Mouse (Mus musculus) embryonic facial prominence, embryonic 13.5 days (tissue): Measurements from ENCODE around the gene Heatr9. TPM values are rescaled to one million over a fixed set of nuclear protein-coding genes. Genes with fewer than 3 reads are reported as not detected.

Experiments
- ATAC-seq: fragments of 200-750 bp; cut with Nextera tagmentation; 2 replicates; pipeline ENCODE4 v1.8.0; 2017; ENCODE audit warnings: low read depth; ENCODE audit not compliant: insufficient number of reproducible peaks, insufficient read depth, low FRiP score, low TSS enrichment
- H3K27ac ChIP-seq: fragments of 300-500 bp; sonication (generic); 2 replicates; pipeline ENCODE4 v1.5.1; 2015; ENCODE audit warnings: moderate library complexity, mild to moderate bottlenecking, inconsistent platforms
- H3K27me3 ChIP-seq: fragments of 300-500 bp; sonication (generic); 2 replicates; pipeline ENCODE4 v1.6.1; 2015; ENCODE audit warnings: mild to moderate bottlenecking, inconsistent platforms
- H3K36me3 ChIP-seq: fragments of 300-500 bp; sonication (generic); 2 replicates; pipeline ENCODE4 v1.6.1; 2015; ENCODE audit warnings: mild to moderate bottlenecking, inconsistent platforms
- H3K4me1 ChIP-seq: fragments of 300-500 bp; sonication (generic); 2 replicates; pipeline ENCODE4 v1.6.1; 2015; ENCODE audit warnings: inconsistent platforms
- H3K4me2 ChIP-seq: fragments of 300-500 bp; sonication (generic); 2 replicates; pipeline ENCODE4 v1.6.1; 2015; ENCODE audit warnings: moderate library complexity, mild to moderate bottlenecking, inconsistent platforms
- H3K4me3 ChIP-seq: fragments of 300-500 bp; sonication (generic); 2 replicates; pipeline ENCODE4 v1.5.1; 2015; ENCODE audit warnings: mild to moderate bottlenecking, inconsistent platforms
- H3K9ac ChIP-seq: fragments of 300-500 bp; sonication (generic); 2 replicates; pipeline ENCODE4 v1.6.1; 2015; ENCODE audit warnings: mild to moderate bottlenecking, inconsistent platforms
- H3K9me3 ChIP-seq: fragments of 300-500 bp; sonication (generic); 2 replicates; pipeline ENCODE4 v1.6.1; 2016; ENCODE audit warnings: inconsistent platforms
- WGBS: fragments of 180-500 bp; shearing (Covaris S2); methylation state at CpG from one replicate; pipeline ENCODE4 v1.1.7; 2015; ENCODE audit warnings: mixed read lengths; 5-methylcytosine and 5-hydroxymethylcytosine counted together
- polyA plus RNA-seq: library from polyadenylated mRNA; unstranded; fragments of >200 nt; fragmentation: Nextera tagmentation; extraction: Ambion mirVana; gene quantifications from 2 replicates; pipeline ENCODE4 v1.2.1, GENCODE M21; 2015

Gene Heatr9
- polyA plus RNA-seq, 1 experiment from 2014 or later = not detected

DNA sequence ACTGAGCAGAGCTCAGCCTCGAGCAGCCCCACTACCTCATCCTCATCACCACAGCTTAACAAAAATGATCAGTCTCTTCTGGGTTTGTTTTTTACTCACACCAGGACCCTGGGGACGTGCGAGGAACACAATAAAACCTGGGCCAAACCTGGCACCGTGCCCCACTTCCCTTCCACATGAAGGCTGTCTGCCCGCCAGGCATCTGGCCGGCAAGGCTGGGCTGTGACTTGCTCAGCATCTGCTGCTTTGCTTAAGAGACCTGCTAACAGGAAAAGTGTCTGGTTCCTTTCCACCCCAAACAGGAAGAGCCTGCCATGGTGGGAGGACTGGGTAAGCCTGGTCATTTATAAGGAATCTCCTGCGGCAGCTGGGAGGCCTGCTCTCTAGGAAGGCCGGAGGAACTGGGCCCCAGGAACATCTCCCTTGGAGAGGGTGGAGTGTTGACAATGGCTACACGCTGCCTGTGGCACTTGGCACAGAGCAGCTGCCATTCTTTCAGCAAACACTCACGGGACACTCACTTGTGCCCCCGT, 54.8 kb downstream of the Heatr9 start:
- peak overlapping the region; percentile 4; the same call in 1 of the 2 replicates for H3K27ac ChIP-seq
- no peak overlapping the region for H3K9ac ChIP-seq
- WGBS = 57% methylated on average over 11 of the region's 11 CpGs
- H3K4me3 ChIP-seq = no peak overlapping the region
- H3K4me1 ChIP-seq = peaks cover 34% of the 10 kb centered on the region
- H3K9me3 ChIP-seq = no peaks in the 10 kb centered on the region
- H3K27me3 ChIP-seq = peaks cover 27% of the 10 kb centered on the region
- H3K4me2 ChIP-seq = no peak overlapping the region
- no peak for ATAC-seq
- H3K36me3 ChIP-seq = no peaks in the 10 kb centered on the region

DNA sequence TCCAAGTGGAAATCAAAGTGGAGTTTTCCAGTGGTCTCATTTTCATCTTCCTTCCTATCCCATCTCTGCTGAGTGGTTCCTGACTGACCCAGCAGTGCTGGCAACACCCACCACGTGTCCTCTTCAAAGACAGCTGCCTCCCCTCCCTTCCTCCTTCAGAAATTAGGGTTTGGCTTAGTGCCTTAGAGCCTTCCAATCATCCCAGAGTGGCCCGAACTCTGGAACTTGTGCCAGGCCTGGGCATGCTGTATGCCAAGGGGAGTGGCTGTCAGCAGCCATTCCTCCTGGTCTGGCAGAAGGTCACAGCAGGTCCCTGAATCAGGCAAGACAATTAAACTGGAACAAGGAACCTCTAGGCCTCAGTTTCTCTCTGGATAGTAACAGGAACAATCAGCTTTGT, 56.0 kb downstream of the Heatr9 start:
- Histone ChIP-seq H3K4me2 (no peak overlapping the region), H3K27ac (no peak overlapping the region), H3K4me1 (peaks cover 38% of the 10 kb centered on the region), H3K9ac (no peak overlapping the region), H3K9me3 (no peaks in the 10 kb centered on the region), H3K36me3 (no peaks in the 10 kb centered on the region), H3K4me3 (no peak overlapping the region), H3K27me3 (peaks cover 34% of the 10 kb centered on the region)
- no peak for ATAC-seq
- 23% methylated on average over 2 of the region's 2 CpGs for WGBS

DNA sequence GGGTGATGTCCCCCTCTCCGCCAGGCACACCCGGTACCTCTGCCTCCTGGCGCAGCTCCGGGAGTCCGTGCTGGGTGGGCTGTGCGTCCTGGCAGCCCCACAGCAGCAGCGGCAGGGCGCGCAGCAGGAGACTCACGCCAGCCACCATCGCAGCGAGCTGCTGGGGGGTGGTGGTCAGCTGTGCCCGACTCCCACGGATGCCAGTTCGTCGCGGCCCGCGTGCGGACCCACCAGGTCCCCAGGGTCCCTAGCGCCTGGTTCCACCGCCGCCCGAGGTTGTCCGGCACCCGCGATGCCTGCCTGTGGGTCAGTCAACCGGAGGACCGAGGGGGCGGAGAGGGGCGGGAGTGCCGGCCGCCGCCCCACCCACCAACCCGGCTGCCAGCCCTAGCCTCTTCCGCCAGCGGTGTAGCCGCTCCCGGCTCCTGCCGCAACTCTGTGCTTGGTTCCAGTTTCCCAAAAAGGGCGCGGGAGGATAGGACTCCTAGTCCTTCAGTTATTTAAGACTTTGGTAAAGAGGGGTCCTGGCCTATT, 59.2 kb downstream of the Heatr9 start, which contains the start of gene Mmp28:
Gene Mmp28, minus strand, starts transcription at position 361 of the 534 bp plus-strand sequence.
- WGBS = under 1% methylated on average over 41 of the region's 42 CpGs
- Histone ChIP-seq H3K27ac (no peak within 1 kb of the TSS), H3K4me1 (peaks cover 38% of the 10 kb centered on the region), H3K9ac (peak within 1 kb of the TSS; percentile 76), H3K27me3 (peaks cover 40% of the 10 kb centered on the region), H3K36me3 (no peaks in the 10 kb centered on the region), H3K4me2 (peak within 1 kb of the TSS; percentile 96), H3K9me3 (no peaks in the 10 kb centered on the region), H3K4me3 (peak within 1 kb of the TSS; percentile 61)
- no peak for ATAC-seq

Other genes starting within 250 kb of the Heatr9 start
- 0.21 and 0.51 TPM in 2 replicates for gene Slfn14, start 235.4 kb downstream of the Heatr9 start, polyA plus RNA-seq
- gene Ap2b1, start 223.2 kb downstream of the Heatr9 start, polyA plus RNA-seq = 56.8 and 57.6 TPM in 2 replicates
- gene Pex12, start 219.6 kb downstream of the Heatr9 start, polyA plus RNA-seq = 14.9 and 15.4 TPM in 2 replicates
- gene Rasl10b, start 113.0 kb downstream of the Heatr9 start, polyA plus RNA-seq = 3.5 and 3.9 TPM in 2 replicates
- gene Gas2l2, start 92.7 kb downstream of the Heatr9 start, polyA plus RNA-seq = 0.07 TPM in 1 of 2 replicates, not detected in the other
- 0.32 and 0.76 TPM in 2 replicates for gene 1700020L24Rik, start 84.5 kb downstream of the Heatr9 start, polyA plus RNA-seq
- gene Mmp28, start 59.1 kb downstream of the Heatr9 start, polyA plus RNA-seq = 2.6 and 2.9 TPM in 2 replicates
- 17.9 and 21.9 TPM in 2 replicates for gene Taf15, start 49.1 kb downstream of the Heatr9 start, polyA plus RNA-seq
- 0.56 TPM in 1 of 2 replicates, not detected in the other for gene Ccl5, start 8.3 kb upstream of the Heatr9 start, polyA plus RNA-seq
- gene Ccl9, start 56.5 kb upstream of the Heatr9 start, polyA plus RNA-seq = 1.9 and 3.6 TPM in 2 replicates
- gene Ccl6, start 70.9 kb upstream of the Heatr9 start, polyA plus RNA-seq = 0.35 and 1.6 TPM in 2 replicates
- not detected in 2 replicates for gene Rpl9-ps1, start 123.4 kb upstream of the Heatr9 start, polyA plus RNA-seq
- 0.38 TPM in 1 of 2 replicates, not detected in the other for gene Ccl3, start 127.2 kb upstream of the Heatr9 start, polyA plus RNA-seq
- 0.43 and 0.45 TPM in 2 replicates for gene Ccl4, start 140.4 kb upstream of the Heatr9 start, polyA plus RNA-seq
- 0.58 TPM in 1 of 2 replicates, not detected in the other for gene Wfdc17, start 181.8 kb upstream of the Heatr9 start, polyA plus RNA-seq
- gene Wfdc18, start 186.8 kb upstream of the Heatr9 start, polyA plus RNA-seq = 1.5 TPM in 1 of 2 replicates, not detected in the other
- not detected in 2 replicates for gene Wfdc21, start 224.8 kb upstream of the Heatr9 start, polyA plus RNA-seq
- 32.0 and 32.1 TPM in 2 replicates for gene Heatr6, start 231.5 kb upstream of the Heatr9 start, polyA plus RNA-seq